Mouse (Mus musculus) urinary bladder, adult 2 months (tissue): ENCODE results near the gene Vkorc1l1. TPM values are rescaled to one million over a fixed set of nuclear protein-coding genes. Genes with fewer than 3 reads are reported as not detected.

ENCODE experiments used
- DNase-seq: peaks from one replicate; pipeline ENCODE4 v3.0.0; 2022; ENCODE audit warnings: low spot score
- polyA plus RNA-seq: library from polyadenylated mRNA; depleted of rRNA; stranded (reverse); fragments of >200 nt; gene quantifications from 2 replicates; pipeline ENCODE4 v1.2.3, GENCODE M21; 2012

The Vkorc1l1 gene
- polyA plus RNA-seq, 1 experiment = 19.1 TPM

DNA sequence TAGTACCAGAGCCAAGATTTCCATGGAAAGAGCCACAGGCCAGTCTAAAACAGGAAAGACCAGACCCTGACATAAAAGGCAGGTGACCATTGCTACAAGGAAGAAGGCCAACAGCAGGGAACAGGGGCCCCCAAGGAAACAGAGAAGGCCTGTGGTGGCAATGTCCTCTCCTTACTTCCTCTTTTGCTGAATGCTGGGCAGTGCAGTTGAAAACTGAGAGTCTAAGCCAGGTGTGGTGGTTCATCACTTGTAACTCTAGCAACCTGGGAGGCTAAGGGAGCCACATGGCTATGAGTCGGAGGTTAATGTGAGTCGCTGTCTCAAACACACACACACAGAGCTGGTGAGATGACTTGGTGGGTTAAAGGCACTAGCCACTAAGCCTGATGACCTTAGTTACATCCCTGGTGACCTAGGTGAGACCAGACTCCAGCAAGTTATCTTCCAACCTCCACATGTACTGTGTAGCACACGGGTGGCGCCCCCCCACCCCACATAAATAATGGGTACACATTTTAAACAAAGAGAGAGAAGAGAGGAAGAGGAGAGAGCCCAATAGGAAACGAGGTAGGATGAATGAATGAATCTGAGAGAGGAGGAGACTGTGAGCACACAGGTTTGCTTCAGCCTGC, 59.7 kb downstream of the Vkorc1l1 start:
- DNase-seq = no peak

DNA sequence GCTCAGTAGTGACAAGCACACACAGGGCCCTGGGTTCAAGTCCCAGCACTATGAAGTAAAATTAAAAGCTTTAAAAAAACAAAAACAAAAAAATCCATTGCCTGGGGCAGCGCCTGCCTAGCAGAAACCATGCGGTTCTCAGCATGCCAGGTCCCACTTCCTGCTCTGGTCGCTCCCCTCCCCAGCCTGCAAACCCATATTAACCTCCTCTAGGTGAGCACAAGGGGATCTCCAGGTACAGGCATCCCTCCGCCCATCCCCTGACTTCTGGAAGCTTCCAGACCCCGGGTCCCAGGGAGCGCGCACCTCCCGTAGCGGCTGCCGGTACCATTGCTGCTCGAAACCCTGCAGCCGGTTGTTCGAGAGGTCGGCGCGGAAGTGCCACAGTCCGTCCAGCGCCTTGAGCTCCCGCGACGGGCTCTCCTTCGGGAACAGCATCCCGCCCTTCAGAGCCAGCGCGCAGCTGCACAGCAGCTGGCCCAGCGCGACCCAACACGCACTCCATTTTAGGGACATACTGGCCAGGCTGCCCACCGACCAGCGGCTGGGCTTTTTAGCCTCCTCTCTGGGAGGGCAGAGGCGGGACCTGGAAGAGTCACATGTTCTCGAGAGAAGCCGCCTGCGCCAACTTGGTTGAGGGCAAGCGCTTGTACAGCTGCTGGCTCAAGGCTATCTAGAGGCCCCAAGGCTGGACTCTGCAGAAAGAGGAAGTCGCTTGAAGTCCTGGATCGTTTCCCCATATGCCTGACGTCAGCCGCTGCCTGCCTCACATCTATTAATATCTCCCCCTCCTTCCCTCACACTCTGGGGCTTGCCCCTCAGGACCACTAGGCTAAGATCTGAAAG, 60.8 kb downstream of the Vkorc1l1 start, which contains the start of gene Gusb:
Gusb (minus strand) TSS at position 749 of the 846 bp plus-strand sequence.
- DNase-seq = peak; percentile 67

DNA sequence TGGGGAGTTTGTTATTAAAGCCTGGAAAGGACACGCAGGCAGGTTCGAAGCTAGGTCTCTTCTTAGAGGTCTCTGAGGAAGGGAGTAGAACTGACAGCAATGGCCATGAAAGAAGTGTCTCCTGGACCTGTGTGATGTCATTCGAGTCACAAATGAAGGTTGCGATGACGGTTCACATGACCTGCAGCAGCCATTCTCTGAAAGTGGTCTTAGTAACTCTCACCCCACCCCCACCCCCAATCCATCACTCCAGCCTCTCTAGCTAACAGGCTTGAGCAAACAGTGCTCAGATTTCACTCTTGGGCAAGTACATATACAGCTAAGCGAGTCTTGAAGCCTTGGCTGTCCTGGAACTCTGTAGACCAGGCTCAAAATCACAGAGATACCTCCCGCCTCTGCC, 61.5 kb downstream of the Vkorc1l1 start:
- no peak for DNase-seq

DNA sequence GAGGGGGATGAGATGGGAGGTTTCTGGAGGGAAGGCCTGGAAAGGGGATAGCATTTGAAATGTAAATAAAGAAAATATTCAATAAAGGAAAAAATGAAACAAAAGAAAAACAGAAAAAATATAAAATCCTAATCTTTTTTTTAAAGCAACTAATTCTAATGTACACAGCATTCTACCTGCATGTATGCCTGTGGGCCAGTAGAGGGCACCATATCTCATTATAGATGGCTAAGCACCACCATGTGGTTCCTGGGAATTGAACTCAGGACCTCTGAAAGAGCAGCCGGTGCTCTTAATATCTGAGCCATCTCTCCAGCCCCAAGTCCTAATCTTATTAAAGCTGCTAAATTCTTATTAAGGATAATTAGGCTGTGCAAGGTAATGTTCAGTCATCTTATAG, 65.6 kb downstream of the Vkorc1l1 start:
- DNase-seq = no peak

DNA sequence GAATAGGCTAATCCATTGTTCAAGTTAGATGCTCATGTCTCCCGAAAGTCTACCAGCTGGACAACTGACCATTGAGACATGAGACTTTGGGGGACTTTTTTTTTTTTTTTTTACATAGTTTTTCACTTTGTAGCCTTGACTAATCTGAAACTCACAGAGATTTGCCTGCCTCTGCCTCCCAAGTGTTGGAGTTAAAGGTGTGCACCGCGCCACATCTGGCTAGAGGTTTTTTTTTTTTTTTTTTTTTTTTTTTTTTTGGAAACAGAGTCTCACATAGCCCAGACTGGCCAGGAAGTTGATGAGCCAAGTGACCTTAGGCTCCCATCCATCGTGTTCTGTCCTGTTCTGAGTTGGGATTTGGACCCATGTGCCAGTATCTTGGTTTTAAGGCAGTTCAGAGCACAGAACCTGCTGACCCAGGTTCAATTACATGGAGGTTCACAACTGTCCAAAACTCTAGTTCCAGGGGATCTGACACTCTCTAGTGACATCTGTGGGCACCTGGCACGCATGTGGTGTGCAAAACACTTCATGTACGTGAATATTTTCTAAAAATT, 66.3 kb downstream of the Vkorc1l1 start:
- DNase-seq = no peak

DNA sequence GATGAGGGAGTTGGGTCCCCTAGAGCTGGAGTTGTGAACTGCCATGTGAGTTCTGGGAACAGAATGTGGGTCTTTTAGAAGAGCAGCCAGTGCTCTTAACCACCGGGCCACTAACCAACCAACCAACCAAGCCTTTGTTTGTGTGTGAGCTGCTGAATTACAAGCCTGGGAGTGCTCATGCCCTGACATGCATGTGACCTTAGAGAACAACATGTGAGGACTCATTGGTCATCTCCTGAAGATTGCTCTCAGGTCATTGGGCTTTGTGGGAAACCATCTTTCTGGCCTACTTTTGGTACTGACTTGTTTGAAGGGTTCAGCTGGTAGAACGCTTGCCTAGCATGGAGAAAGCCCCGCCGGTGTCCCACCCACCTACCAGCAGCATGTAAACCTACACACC, 68.0 kb downstream of the Vkorc1l1 start:
- no peak for DNase-seq

DNA sequence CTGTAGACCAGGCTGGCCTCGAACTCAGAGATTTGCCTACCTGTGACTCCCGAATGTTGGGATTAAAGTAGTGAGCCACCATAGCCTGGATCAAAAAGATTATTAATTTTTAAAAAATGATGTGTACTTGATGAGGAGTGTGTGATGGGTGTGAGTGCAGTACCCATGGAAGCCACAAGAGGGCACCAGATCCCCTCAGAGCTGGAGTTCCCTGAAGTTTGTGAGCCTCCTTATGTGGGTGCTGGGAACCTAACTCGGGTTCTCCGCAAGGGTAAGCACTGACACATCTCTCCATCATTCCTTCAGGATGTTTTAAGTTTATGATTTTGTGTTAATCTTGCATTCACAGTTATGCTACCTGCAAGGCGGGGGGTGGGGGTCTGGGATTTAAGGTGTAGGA, 69.2 kb downstream of the Vkorc1l1 start:
- DNase-seq = no peak

DNA sequence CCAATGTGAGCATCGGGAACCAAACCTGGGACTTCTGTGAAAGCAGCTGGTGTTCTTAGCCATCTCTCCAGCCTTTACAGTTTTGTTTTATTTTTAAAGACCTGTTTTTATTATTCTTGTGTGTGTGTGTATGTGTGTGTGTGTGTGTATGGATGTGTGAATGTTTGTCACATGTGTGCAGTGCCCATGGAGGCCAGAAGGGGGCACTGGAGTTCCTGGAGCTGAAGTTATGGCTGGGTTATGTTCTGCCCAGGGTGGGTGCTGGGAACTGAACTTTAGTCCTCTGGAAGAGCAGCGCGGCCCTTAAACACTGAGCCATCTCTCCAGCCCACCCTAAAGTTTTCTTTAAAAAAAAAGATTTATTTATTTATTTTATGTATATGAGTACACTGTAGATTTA, 73.3 kb downstream of the Vkorc1l1 start:
- DNase-seq = no peak

DNA sequence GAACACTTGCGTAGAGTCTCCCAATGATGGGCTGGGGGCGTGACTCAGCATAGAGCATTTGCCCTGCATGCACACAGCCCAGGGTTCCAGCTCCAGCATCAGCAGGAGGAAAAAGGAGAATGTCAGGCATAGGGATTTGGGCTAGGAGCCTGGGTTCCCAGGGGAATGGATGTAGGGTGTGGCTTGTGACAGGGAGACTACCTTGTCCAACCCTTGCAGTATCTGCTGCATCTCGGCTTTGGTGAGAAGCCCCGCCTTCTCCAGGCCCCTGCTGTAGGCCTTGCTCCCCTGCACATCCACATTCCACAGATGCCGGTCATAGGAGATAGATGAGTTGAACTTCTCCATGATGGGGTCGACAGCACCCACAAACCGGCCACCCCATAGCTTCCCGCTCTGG, 77.7 kb downstream of the Vkorc1l1 start:
- no peak for DNase-seq

DNA sequence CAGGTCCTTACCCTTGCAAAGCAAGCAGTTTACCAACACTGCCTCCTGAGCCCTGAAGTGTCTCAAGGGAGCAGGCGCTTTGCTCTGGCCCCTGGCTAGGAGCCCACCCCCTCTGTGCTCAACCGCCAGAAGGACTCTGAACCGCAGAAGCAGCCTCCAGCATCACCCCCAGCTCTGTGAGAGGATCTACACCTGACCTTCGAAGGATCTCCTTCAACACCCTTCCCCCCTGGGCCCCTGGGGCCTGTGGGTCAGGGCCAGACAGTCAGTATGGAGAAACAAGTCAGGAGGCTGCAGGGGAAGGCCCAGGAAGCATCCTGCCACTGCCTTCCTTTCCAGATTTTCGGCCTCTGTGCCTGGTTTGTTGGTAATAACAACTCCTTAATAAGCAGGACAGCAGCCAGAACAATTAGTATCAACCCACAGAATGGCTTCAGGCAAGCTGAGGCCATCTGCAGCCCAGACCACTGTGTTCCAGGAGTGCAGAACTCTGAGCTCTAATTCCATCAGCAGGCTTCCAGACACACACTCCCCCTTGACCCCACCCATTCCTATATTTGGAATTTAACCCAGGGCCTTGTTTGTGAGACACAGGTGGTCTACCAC, 79.7 kb downstream of the Vkorc1l1 start:
- DNase-seq = no peak

DNA sequence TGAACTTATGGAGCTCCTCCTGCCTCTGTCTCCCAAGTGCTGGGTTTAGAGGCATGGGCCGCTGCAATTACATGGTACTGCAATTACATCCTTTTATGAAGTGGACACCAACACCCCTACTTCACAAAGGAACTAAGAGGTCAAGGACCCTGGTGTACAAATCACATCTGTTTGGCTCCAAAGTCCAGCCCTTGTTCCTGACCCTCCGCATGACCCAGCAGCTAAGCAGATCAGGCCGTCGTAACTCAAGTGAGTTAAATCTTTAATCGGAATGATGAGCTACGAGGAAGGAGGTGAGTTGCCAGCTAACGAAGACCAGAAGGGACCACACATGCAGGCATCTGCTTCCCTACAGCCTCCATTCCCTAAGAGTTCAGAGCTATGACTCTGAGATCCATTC, 80.6 kb downstream of the Vkorc1l1 start:
- no peak for DNase-seq

DNA sequence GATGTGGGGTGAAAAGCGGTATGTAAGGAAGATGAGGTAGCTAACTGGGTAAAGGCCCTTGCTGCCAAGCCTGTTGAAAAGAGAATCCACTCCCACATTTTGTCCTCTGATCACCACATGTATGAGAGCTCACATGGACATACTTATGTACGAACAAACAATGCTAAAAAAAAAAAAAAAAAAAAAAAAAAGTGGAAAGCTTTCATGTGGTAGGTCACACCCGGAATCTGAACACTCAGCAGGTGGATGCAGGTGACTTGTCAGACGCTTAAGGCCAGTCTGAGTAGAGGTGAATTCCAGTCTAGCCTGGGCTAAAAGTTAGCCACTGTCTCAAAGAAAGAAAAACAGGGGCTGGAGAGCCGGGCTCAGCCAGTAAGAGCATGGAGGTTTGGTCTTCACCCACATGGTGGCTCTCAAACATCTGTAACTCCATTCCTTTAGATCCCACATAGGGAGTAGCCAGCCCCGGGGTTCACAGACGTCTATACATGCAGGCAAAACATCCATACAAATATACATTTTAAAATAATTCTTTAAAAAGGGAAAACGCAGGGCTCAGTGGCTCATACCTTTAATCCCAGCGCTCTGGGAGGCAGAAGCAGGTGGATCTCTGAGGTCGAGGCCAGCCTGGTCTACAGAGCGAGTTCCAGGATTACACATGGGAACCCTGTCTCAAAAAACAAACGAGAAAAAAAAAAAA, 81.4 kb downstream of the Vkorc1l1 start:
- DNase-seq = no peak

DNA sequence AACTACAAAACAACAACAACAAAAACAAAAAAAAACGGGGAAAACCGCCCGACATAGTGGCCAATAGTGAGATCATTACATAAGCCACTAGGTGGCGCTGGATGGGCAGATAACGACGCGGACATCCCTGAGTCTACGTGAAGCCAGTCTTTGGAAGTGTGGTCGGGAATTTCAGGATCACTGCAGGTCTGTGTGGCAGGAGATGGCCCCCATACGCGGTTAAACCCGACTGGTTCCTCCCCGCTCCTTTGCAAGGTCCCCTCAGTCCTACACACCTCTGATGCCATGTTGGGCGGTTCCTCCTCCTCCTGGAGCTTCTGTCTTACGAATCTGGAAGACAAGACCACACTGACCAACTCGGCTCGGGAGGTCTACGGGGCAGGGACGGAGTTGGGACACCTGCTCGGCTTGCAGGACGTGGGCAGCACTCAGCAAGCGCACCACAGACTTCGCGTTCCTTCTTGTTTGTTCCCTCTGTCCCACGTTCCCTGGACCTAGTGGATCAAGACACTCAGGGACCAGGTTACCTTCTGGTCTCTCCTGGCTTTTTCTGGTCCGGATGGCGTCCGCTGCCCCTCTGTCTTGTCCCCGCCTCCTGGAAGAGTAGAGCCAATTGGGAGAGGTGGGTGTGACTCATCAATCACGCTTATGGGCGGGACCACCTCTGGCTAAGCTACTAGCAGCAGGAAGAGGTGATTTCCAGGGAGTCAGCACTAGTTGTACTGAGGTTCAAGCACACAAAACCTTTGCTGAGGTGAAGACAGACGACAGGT, 82.2 kb downstream of the Vkorc1l1 start:
- DNase-seq = peak; percentile 54

DNA sequence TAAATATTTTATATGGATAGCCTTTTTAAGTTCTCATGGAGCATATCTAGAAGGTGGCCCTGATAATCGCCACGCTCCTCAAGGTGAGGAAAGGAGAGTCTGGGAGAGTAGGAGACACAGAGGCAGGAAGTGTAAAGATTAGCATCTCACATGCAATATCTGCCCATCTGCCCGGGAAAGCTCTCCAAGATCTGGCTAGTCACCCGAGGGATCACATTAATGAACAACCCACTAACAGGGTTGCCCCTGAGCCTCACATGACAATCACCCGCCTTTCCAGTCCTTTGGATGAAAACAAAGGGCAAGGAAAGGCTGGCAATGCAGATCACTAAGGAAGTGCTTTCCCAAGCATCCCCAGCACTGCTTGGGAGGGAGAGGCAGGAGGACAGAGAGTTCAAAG, 85.4 kb downstream of the Vkorc1l1 start:
- DNase-seq = no peak

DNA sequence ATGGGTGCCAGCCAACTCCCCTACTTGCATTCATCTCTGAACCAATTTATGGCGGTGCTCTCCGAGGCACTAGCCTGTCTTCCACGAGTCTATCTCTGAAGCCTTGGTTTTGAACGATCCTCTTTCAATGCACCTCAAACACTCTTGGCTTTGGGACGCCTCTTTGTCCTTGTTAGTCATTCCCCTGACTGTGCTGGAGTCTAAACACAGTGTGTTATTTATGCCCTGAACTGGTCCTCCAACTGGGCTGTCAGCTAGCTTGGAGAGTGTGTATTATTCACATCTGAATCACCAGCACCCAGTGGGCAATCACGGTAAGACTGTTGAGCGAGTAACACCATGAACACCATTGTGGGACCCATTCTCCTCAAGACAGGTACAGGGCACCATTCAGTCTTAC, 85.9 kb downstream of the Vkorc1l1 start:
- DNase-seq = no peak

DNA sequence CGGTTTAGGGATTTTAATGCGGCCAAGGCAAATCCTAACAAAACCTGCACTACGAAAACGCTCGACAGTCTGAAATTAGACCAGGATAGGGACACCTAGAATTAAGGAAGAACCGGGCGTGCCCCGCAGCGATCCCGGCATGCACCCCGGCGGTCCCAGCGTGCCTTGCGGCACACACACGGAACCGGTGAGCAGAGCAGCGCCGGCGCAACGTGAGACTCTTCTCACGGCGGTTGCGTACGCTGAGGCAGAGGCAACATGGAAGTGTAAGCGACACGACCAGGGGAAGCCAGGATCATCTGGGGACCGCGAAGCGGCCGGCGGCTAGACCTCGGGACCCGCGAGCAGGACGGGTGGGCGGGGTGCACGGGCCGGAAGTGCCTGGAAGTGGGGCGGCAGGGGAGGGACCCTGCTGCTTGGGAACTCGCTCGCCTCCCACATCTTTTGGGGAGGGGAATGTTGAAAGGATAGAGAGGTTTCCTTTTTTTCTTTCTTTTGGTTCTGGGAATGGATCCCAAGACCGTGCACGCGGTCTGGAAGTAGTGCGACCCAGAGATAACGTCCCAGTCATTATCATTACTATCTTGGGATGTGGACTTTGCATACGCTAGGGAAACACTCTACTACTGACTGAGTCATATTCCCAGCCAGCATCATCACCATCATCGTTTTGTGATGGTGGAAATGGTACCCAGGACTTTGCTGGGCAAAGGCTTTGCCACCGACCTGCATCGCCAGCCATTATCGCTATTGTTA, 87.5 kb downstream of the Vkorc1l1 start, which contains the start of the genes Asl and Crcp:
Asl (minus strand) TSS at position 106 of the 756 bp plus-strand sequence.
Crcp (plus strand) TSS at position 149 of the 756 bp plus-strand sequence.
- DNase-seq = peak; percentile 77

DNA sequence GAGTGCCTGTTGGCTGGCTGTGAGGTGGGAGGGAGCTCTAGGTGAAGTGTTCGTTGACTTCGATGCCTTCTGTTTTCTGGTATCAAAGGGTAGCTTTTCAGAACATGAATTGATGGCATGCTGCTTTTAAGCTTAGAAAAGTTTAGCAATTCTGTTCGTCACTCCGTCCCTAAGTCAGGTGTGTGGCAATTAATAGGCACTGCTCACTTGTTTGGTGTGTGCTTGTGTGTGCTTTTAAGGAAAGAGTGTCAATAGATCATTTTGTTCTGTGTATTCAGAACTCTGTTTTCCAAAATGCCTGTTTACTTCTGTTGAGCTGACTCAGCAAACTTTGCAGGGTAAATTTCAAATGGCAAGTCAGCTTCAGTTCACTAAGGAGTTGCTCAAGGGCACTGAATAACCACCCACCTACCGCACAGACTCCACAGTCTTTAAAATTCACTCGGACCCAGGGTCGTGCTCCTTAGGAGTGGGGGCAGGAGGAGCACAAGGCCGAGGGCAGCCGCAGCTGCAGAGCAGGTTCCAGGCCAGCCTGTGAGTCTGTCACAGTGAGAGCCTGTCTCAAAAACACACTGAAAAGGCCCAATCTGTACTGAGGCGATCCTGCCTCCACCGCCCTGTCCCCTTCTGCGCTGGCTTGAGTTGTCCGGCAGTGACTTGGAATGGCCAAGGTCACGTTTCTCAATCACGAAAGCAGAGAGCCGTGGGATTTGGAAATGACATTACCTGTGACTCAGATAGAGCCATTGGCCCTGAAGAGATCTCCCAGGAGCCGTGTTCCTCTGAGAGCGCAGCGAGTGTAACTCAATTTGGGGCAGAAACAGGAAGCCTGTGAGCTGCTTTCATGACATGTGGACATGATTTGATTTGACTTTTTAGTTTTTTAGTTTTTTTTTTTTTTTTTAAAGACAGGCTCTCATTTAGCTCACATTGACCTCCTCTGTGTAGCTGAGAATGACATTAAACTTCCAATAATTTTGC, 89.9 kb downstream of the Vkorc1l1 start:
- no peak for DNase-seq

DNA sequence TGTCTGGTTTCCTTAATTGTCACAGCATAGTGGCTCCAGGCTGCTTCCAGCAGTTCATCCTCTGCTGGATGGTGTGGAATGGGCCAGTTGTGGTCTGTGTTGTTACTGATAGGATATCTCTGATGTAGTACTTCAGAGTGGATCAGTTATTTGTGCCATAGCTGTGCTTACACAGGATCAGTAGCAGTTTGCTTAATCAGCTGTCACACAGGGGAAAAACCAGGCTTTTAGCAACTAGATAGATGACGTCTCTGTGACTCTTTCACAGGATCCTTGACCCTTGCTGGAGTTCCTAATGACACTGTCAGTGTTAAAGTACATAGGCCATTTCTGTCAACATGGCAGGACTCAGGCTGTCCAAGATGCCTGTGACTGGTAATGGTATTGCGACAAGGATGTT, 92.1 kb downstream of the Vkorc1l1 start:
- no peak for DNase-seq
